Mouse (Mus musculus) embryo, embryonic 10 days (tissue): Measurements from ENCODE around the gene Cap2.
A peak's percentile ranks its signal among the peaks of the same experiment; 100 is the strongest.

ENCODE experiments used
- DNase-seq: peaks from one replicate; pipeline ENCODE4 v3.0.0-alpha.2; 2015; ENCODE audit warnings: low spot score

The Cap2 gene

GRCm38 (mm10) chr13:46565913-46566312 is 64.3 kb downstream of the Cap2 start:
- no peak for DNase-seq

DNA sequence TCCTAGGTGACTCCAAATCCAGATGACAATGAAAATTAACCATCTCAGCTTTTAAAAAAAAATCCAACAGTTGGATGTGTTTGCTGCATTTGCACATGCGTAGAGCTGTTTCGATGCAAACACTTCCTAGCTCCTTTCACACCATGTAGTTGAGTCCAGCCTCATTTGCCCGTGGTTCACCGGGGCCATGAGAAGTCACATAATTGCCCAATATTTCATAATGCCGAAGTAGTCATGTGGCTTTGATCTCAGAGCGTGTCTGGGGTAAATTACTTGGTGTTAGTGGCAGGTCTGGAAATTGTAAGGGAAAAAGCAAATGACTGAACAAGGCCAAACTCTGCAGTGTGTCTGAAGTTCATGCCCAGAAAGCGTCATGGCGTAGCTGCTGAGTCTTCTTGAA is 67.8 kb downstream of the Cap2 start:
- DNase-seq = no peak

DNA sequence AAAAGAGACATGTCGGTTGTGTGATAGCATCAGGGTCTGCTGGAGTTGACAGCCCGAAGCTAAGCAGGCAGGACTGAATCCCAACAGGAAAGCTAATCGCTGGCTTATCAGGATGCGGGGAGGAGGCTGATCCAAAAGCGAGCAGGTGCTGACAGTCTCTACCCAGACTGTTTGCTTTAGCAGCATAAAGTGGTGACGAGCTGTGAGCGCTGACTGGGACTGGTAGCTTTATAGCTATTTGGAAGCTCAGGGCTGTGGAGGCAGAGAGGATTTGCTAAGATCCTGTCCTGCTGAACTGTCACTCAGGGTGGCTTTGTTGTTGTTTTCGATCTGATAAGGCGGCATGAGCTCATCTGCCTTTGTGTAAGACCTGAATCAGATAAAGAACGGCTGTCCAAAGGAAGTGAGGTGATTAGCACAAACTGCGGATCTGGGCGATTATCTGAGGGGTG is 69.5 kb downstream of the Cap2 start:
- DNase-seq = peak; percentile 63

DNA sequence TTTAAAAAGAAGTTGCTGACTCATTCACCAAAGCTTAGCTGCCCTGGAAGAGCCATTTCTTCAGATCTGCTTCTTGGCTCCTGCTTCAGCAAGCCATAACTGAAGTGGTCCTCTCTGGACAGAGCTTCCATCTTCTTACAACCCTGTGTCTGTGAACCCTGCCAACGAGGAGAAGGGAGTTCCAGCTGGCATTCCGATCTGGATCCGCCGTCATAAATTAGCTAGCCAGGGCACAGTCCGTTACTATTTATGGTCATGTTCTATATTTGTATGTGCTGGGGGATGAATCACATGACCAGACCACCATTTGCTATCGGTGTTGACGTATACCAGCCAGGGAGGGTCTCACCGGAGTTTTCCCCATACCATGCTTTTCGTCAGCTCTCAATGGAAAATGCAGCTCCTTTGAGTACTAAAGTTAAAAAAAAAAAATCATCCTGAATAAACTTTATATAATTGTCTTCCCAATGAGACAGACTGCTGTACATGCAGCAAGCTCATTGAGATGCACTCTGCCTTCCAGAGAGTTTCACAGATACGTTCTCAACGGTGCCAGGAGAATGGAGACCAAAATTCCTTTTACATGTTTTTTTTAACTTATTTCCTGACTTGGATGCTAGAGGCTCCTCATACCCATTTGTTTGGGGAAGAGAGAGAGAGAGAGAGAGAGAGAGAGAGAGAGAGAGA is 70.5 kb downstream of the Cap2 start:
- peak; percentile 23 for DNase-seq

DNA sequence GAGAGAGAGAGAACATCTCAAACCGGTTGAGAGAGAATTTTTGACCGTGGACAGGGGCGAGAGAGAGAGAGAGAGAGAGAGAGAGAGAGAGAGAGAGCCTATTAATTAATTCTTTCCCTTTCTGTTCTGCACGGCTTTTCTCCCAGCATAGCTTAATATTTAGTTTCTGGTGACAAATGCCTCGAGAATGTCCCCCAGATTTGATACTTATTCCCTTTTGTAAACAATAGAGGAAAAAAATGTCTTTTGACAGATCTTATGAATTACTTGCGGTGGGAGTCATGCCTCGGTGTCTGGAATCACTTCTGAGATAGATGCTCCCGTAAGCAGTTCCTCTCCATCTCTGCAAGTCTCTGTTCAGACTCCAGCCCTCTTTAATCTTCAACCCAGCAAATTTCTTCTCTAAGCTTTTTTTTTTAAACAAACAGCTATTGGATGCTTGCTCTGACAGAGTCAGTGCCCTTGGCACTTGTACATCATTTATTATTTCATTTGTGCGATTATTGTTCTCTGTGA is 71.1 kb downstream of the Cap2 start:
- no peak for DNase-seq

DNA sequence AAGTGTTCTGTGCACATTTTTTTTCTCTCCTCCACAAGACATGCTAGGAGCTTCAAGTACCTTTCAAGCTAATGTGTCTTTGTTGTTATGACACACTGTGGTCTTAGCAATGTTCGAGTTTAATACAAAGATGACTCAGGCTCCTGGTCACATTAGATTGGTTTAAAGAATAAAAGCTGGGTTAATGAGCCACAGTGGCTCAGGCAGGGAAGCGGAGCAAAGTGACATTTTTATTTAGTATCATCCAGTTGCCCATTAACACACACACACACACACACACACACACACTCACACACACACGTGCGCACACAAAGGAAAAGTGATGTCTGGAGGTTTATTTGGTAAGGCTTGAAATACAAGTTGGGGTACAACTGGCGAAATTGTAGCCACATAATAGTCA is 72.6 kb downstream of the Cap2 start:
- DNase-seq = no peak

DNA sequence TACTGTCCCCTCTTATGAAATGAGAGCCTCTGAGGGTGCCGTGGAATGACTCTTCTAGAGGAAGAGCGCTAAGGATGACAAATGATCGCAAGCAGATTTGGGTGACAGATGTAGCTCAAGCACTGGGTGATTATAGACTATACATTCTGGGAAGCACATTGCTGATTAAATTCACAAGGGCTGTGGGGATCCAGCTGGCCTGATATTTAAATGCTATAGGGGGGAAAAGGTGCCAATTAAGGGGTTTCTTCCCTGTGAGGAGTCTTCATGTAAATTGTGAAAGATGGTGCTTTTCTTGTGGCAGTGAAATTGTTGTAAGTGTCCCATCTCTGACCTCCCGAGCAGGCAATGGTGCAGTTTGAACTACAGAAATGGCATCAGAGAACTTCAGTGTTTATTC is 73.1 kb downstream of the Cap2 start:
- DNase-seq = no peak

DNA sequence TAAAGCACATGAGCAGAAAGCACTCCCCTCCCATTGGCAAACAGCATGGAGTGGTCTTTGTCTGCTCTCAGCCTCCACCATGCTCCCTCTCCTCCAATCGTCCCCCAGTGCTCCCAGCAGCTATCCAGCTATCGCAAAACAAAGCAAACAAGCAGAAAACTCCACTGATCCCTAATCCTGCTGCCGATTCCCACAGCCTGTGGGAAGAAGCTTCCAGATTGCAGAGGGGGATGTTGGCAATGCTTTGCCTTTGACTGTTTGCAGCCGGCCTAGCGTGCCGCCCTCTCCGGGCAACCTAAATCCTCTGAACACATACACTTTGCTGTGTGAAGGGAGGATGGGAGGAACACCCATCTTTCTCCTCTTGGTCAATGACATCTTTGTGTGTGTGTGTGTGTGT is 83.2 kb downstream of the Cap2 start:
- no peak for DNase-seq

DNA sequence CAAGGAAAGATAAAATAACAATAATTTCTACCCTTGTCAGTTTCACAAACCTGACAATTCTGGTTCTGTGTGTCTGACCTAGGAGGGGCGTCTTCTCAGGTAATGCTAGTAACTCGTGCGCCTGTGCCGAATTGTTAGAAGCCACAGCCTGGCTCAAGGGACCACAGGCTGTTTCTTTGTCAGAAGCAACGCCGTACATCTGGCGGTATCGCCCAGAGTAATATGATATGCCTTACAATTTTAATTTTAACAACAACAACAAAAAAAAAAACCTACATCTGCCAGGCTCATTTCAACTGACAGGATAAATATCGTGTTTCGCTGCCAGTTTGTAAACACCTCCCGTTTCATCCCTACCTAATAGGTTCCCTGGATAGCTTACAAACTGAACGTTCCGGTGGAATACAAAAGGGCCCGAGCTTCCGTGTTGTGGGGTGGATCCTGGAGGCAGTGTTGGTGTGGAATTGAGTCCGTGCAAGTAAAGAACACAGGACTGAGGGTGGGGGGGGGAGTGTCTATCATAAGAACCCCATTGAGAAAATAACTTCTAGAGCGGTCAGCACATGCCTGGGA is 86.2 kb downstream of the Cap2 start:
- DNase-seq = no peak

DNA sequence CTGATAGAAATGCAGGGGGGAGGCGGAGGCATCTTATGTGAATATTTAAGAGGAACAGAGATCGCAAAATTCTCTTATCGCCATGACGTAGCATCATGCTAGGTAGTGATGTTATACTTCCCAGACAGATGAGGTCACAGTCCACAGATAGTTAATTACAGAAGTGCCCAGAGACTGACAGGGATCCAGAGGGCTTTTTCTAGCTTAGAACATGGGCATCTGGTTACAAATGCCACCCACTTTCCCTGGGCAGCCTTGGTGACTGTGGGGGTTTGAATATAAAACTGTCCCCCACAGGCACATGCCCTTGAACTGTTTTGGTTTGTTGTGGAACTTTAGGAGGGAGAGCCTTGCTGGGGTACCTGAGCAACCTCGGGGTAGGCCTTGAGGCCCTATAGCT is 87.0 kb downstream of the Cap2 start:
- DNase-seq = no peak

DNA sequence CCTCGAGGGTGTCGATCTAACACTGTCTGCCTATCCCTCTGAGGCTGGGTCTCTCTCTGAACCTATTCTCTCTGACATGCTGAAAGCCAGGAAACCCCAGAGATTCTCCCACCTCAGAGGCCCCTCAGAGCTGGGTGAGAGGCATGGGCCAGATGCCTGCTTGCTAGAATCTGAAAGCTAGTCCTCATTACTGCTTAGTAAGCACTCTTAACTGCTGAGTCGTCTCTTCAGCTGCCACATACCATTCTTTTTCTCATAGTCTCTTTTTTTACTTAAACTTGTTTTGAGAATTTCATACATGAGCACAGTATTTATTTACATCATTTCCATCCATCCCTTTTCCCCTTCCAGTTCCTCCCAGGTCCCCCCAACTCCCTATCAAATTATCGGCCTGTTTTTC is 89.2 kb downstream of the Cap2 start:
- DNase-seq = no peak

- no peak for DNase-seq
These were observed 99.0 kb downstream of the Cap2 start for GRCm38 (mm10) chr13:46600694-46601093.

DNA sequence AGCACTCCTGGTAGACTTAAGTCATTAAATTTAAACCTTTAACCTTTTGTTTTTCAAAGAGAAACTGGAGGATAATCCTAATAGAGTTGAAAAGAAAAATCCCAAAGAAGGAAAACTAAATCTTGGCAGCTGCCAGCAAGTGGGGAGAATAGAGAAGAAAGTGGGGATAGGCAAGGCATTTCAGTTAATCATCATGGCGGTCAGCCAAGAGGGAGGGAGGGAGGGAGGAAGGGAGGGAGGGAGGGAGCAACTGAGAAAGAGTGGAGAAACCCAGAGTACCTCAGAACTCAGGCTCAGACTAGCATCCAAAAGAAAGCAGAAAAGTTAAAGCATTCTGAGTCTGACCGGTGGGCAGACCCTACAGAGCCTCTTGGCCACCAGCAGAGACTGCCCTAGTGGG is 99.7 kb downstream of the Cap2 start:
- no peak for DNase-seq

DNA sequence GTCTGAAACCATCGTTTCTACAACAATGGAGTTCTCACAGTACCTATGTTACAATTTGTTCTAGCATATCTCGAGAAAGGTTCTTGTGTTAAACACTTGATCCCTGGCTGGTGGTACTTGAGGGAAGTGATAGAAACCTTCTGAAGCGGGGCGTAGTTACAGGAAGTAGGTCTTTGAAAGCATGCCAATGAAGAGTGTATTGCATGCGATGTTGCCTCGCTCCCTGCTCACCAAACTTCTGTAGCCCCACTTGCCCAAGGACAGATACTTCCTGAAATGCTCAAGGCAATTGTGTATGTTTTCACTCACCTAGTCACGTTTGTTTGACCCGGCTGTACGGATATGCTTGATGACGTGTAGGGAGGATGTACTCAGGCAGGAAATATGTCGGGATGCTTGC is 101.0 kb downstream of the Cap2 start:
- no peak for DNase-seq

- DNase-seq = no peak
These were observed 109.4 kb downstream of the Cap2 start for GRCm38 (mm10) chr13:46611033-46611432.

- DNase-seq = no peak
These were observed 112.1 kb downstream of the Cap2 start for GRCm38 (mm10) chr13:46613694-46614272.

GRCm38 (mm10) chr13:46616673-46617362 is 115.2 kb downstream of the Cap2 start:
- no peak for DNase-seq

GRCm38 (mm10) chr13:46619633-46620032 is 118.0 kb downstream of the Cap2 start:
- DNase-seq = peak; percentile 32

DNA sequence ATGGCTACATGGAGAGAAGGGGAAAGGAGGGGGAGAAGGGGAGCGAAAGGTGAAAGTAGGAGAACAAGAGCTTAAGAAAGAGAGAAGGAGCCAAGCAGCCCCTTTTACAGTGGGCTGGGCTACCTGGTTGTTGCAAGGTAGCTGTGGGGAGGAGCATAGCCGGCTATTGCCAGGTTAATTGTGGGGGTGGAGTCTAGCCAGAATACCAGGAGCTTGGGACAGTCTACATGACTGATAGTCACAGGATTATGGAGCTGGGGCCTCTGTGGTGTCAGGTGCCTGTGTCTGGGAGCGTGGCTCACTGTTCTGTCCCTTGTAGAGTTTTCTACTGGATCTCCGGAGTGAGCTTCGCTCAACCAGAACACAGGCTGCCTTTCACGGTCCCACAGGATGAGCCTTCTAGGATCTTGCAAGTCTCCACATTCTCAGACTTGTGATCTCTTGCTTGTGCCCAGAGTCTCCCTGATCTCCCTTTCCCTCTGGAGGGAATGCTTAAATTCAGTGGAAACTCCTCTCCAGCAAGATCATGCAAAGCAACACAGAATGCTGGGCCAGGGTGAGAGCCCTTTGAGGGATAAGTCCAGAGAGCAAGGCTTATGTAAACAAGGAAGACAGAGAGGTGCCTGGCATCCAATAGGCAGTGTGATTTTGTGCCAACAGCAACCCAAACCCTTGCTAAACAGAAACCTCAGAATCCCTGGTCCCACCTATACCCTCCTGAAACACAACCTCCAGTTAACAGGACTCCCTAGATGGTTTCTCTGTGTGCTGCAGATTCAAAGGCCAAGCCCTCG is 119.5 kb downstream of the Cap2 start:
- DNase-seq = no peak

GRCm38 (mm10) chr13:46626608-46627007 is 125.0 kb downstream of the Cap2 start:
- DNase-seq = no peak

GRCm38 (mm10) chr13:46627841-46628240 is 126.2 kb downstream of the Cap2 start:
- no peak for DNase-seq

- DNase-seq = no peak
These were observed 127.7 kb downstream of the Cap2 start for GRCm38 (mm10) chr13:46629391-46629790.
